Mouse (Mus musculus) G1E (cell line): ENCODE data around the gene Tecpr2.

Source experiments
- CTCF ChIP-seq: IDR thresholded peaks from 2 replicates; pipeline ENCODE4 v1.5.1; 2012; ENCODE audit warnings: low read depth, low read length, inconsistent platforms, mixed read lengths
- GATA1 ChIP-seq: IDR thresholded peaks from 2 replicates; pipeline ENCODE4 v1.6.1; 2012; ENCODE audit warnings: borderline replicate concordance, low read length, inconsistent platforms, mixed read lengths
- POLR2AphosphoS5 ChIP-seq: IDR thresholded peaks from 2 replicates; pipeline ENCODE4 v1.6.1; 2012; ENCODE audit warnings: low read depth, low read length, inconsistent platforms; ENCODE audit not compliant: insufficient replicate concordance
- TAL1 ChIP-seq: conservative IDR thresholded peaks from 2 replicates; pipeline ENCODE4 v1.6.1; 2012; ENCODE audit warnings: low read depth, low read length, inconsistent platforms, mixed read lengths

DNA sequence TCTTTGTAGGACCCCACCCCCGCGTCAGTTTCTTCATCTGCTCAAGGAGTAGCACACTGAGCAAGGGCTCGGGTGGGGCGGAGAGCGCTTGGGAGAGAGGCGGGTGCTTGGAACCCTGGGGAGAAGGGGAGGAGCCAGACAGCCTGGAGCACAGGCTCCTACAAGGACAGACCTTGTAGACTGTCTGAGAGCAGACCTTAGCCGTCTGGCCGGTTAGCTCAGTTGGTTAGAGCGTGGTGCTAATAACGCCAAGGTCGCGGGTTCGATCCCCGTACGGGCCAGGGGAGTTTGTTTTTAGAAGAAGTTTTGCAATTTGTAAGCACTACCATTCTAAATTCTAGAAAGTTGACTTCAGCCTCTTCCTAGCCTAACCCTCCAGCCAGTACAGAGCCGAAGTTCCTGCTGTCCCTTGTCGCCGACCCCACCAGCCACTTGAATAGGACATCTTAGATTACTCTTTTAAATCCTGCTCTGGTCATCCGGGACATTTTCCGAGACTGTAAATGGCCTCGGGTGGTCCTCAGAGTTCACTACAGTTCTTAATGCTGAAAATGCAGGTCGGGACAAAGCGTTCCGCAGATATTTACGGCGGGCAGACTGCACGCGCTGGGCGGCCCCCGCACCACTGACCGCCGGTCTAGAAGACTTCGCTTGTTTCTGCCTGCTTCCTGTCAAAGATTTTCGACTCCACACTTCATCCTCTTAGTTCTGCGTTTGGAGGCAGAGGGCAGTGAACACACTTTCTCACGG is 43.8 kb upstream of the Tecpr2 start:
- TF ChIP-seq CTCF (no peak), TAL1 (no peak), GATA1 (no peak), POLR2AphosphoS5 (no peak)
